Mouse (Mus musculus) cerebellum, adult 2 months (tissue): ENCODE data around the gene Slco1a1. TPM values are rescaled to one million over a fixed set of nuclear protein-coding genes. Genes with fewer than 3 reads are reported as not detected.

Experiments
- DNase-seq, 2 experiments: peaks; one replicate each; pipeline ENCODE4 v3.0.0; 2021
- H3K27ac ChIP-seq: fragments of 200-500 bp; 2 replicates; pipeline ENCODE4 v1.5.1; 2012; ENCODE audit warnings: low read length, control low read depth, inconsistent platforms; ENCODE audit not compliant: insufficient read depth
- H3K27me3 ChIP-seq: fragments of 200-500 bp; 2 replicates; pipeline ENCODE4 v1.6.1; 2012; ENCODE audit warnings: inconsistent platforms, mild to moderate bottlenecking, low read length, moderate library complexity; ENCODE audit not compliant: control insufficient read depth, insufficient read depth
- H3K4me1 ChIP-seq: fragments of 200-500 bp; 2 replicates; pipeline ENCODE4 v1.6.1; 2011; ENCODE audit warnings: low read length; ENCODE audit not compliant: control insufficient read depth, insufficient read depth
- H3K4me3 ChIP-seq: fragments of 200-500 bp; replicated peaks from 2 replicates; pipeline ENCODE3; 2011; ENCODE audit warnings: mild to moderate bottlenecking, low read depth, low read length, control low read depth; ENCODE audit not compliant: insufficient read depth
- CTCF ChIP-seq: fragments of 200-500 bp; IDR thresholded peaks from 2 replicates; pipeline ENCODE4 v1.5.1; 2011; ENCODE audit warnings: low read depth, mild to moderate bottlenecking, control low read depth, low read length, moderate library complexity, borderline replicate concordance; ENCODE audit not compliant: insufficient read depth
- POLR2A ChIP-seq: fragments of 200-500 bp; IDR thresholded peaks from 2 replicates; pipeline ENCODE4 v1.6.1; 2011; ENCODE audit warnings: low read length, control low read depth, borderline replicate concordance; ENCODE audit not compliant: insufficient read depth
- WGBS: fragments of 180-500 bp; shearing (Covaris S2); methylation state at CpG from one replicate; pipeline ENCODE4 v1.1.7; 2018; 5-methylcytosine and 5-hydroxymethylcytosine counted together
- polyA plus RNA-seq: library from polyadenylated mRNA; depleted of rRNA; stranded (reverse); fragments of >200 nt; gene quantifications from 2 replicates; pipeline ENCODE4 v1.2.3, GENCODE M21; 2012; rRNA removed

The Slco1a1 gene
- not detected in 2 replicates for polyA plus RNA-seq

GRCm38 (mm10) chr6:141946862-141947261 is at the start of gene Slco1a1:
TSS of gene Slco1a1 (minus strand) at chr6:141946962.
- Histone ChIP-seq H3K27me3 (no peaks in the 10 kb centered on the region), H3K4me3 (no peak within 1 kb of the TSS), H3K27ac (no peak within 1 kb of the TSS), H3K4me1 (no peaks in the 10 kb centered on the region)
- TF ChIP-seq POLR2A: no peak
- no peak for TF ChIP-seq CTCF
- DNase-seq: no peak

- Histone ChIP-seq H3K4me1 (no peaks in the 10 kb centered on the region), H3K4me3 (no peak overlapping the region), H3K27ac (no peak overlapping the region), H3K27me3 (no peaks in the 10 kb centered on the region)
- DNase-seq: no peak
- TF ChIP-seq CTCF: no peak
- 96% methylated on average over 6 of the region's 6 CpGs for WGBS
Observed at GRCm38 (mm10) chr6:141986772-141987171, 40.0 kb upstream of the Slco1a1 start.

DNA sequence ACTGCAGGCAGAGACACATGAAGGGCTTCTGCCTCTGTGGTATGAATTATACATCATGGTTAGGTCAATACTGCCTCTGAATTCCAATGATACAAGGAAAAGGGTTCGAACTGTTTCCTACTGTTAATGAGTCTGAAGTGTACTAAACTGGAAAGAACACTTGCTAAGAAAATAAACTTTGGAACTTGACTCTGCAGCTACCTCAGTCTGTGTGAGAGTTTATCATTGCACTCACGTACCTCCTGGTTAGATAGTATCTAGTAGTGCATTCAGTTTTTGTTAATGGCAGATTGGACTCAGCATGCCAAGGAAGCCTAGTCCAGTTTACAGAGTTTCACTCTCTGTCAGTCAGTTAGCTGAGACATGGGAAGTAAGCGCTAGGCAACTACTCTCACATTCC is 37.9 kb upstream of the Slco1a1 start:
- WGBS: 81% methylated on average over 3 of the region's 3 CpGs

GRCm38 (mm10) chr6:141962420-141962819 is 15.7 kb upstream of the Slco1a1 start:
- Histone ChIP-seq H3K27ac (no peak overlapping the region), H3K4me3 (no peak overlapping the region), H3K4me1 (no peaks in the 10 kb centered on the region), H3K27me3 (no peaks in the 10 kb centered on the region)
- WGBS: 91% methylated on average over 1 of the region's 1 CpGs
- TF ChIP-seq CTCF (no peak), POLR2A (no peak)
- no peak for DNase-seq

More for the DNA sequence above, 37.9 kb upstream of the Slco1a1 start:
- H3K4me3 ChIP-seq: no peak overlapping the region
- TF ChIP-seq POLR2A: no peak
- TF ChIP-seq CTCF: no peak
- no peak overlapping the region for H3K27ac ChIP-seq
- DNase-seq: no peak
- no peaks in the 10 kb centered on the region for H3K27me3 ChIP-seq
- H3K4me1 ChIP-seq: no peaks in the 10 kb centered on the region

- Histone ChIP-seq H3K4me3 (no peak overlapping the region), H3K27ac (no peak overlapping the region), H3K27me3 (no peaks in the 10 kb centered on the region), H3K4me1 (no peaks in the 10 kb centered on the region)
- WGBS: 90% methylated on average over 3 of the region's 3 CpGs
- TF ChIP-seq CTCF (no peak), POLR2A (no peak)
- DNase-seq: no peak
Observed at GRCm38 (mm10) chr6:141961861-141962260, 15.1 kb upstream of the Slco1a1 start.

DNA sequence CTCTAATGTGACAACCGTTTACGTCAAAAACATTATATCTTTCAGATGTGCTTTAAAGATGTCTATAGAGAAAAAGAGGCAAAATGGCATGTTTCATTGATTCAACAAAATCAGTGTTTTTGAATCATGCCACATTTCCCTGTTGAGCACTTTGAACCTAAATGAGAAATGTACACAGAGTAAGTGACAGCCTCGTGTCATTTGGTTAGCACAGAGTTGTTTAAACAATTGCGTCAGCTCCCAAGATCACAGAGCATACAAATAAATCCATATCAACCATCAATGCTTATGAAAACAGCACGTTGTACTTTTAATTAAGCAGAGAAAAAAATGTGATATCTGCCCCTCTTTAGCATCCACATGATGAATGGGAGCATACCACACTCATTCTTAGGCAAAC is 13.7 kb upstream of the Slco1a1 start:
- H3K4me1 ChIP-seq: no peaks in the 10 kb centered on the region

GRCm38 (mm10) chr6:141940451-141940850 is 6.3 kb downstream of the Slco1a1 start:
- Histone ChIP-seq H3K27ac (no peak overlapping the region), H3K4me1 (no peaks in the 10 kb centered on the region), H3K4me3 (no peak overlapping the region), H3K27me3 (no peaks in the 10 kb centered on the region)
- no peak for DNase-seq
- TF ChIP-seq CTCF: no peak
- TF ChIP-seq POLR2A: no peak
- 82% methylated on average over 1 of the region's 1 CpGs for WGBS

More for the DNA sequence above, 13.7 kb upstream of the Slco1a1 start:
- Histone ChIP-seq H3K27ac (no peak overlapping the region), H3K4me3 (no peak overlapping the region), H3K27me3 (no peaks in the 10 kb centered on the region)
- WGBS: 82% methylated on average over 5 of the region's 5 CpGs
- TF ChIP-seq CTCF: no peak
- no peak for TF ChIP-seq POLR2A
- no peak for DNase-seq

GRCm38 (mm10) chr6:141898197-141898596 is 48.6 kb downstream of the Slco1a1 start:
- DNase-seq: no peak
- 34% methylated on average over 2 of the region's 2 CpGs for WGBS
- H3K27me3 ChIP-seq: no peaks in the 10 kb centered on the region
- H3K4me1 ChIP-seq: no peaks in the 10 kb centered on the region
- TF ChIP-seq POLR2A (no peak), CTCF (no peak)
- H3K27ac ChIP-seq: no peak overlapping the region
- H3K4me3 ChIP-seq: no peak overlapping the region

DNA sequence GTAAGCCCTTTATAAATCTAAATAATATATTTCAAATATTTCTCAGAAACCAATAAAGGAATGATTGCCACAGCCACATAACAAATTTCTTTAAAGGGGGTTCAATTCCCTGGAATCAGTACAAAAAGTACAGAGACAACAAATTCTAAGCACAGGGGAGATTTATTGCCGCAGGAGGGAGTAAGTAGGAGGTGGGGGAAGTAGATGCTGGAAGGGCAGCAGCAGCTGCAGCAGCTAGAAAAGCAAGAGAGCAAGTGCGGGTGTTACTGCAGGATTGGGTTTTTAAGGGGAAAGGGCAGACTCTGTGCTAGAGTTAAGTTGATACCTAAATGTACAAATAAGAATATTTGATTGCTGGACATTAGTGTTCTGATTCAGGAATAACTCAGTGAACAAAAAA is 57.0 kb downstream of the Slco1a1 start:
- Histone ChIP-seq H3K27me3 (no peaks in the 10 kb centered on the region), H3K4me1 (no peaks in the 10 kb centered on the region), H3K4me3 (no peak overlapping the region), H3K27ac (no peak overlapping the region)
- TF ChIP-seq POLR2A (no peak), CTCF (no peak)
- DNase-seq: no peak
- 44% methylated on average over 2 of the region's 2 CpGs for WGBS

GRCm38 (mm10) chr6:141888248-141888647 is 58.5 kb downstream of the Slco1a1 start:
- Histone ChIP-seq H3K4me3 (no peak overlapping the region), H3K4me1 (no peaks in the 10 kb centered on the region), H3K27ac (no peak overlapping the region), H3K27me3 (no peaks in the 10 kb centered on the region)
- no peak for DNase-seq
- TF ChIP-seq POLR2A (no peak), CTCF (no peak)
- WGBS: 81% methylated on average over 2 of the region's 2 CpGs
